Mouse (Mus musculus) R1 (cell line): ENCODE results near the gene Tbc1d17.

Experiments used
- DNase-seq: peaks from one replicate; pipeline ENCODE4 v3.0.0-alpha.2; 2018; ENCODE audit warnings: low read depth, low spot score

Tbc1d17 gene

DNA sequence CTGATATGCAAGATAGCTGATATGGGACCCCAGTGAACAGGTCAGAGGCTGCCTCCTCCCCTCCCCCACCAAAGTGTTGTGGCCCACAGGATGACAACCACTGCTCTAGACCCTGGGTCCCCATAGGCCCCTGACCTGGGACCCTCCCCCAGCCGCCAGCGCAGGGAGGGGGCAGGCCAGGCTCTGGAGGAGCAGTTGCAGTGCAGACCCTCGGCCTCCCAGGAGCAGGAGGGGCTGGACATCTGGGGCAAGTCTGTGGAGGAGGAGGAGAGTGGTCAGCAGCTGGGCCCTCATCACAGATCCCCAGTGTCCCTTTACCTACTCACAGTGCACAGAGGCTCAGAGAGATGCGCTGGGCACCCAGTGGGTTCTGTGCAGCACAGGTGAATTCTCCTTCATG, 58.8 kb downstream of the Tbc1d17 start:
- no peak for DNase-seq

DNA sequence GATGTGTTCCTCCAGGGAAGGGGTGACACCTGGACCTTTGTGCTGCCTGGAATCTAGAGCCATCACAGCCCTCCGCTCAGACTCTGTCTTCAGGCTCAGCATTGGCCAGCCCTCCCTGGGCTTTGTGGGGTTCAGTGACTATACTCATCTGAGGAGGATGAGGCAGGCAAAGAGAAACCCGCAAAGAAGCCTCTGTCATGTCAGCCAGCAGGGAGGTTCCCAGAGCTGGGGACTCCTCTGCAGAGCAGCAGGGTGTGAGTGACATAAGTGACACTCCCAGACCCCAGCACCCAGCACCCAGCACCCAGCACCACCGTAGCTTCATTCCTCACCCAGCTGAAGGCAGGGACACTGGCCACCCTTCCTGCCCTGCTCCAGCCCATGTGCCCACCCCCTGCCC, 59.3 kb downstream of the Tbc1d17 start:
- no peak for DNase-seq
